Mouse (Mus musculus) megakaryocyte-erythroid progenitor cell, adult 5-6 weeks (primary cell): ENCODE data around the gene Trp53. TPM values are rescaled to one million over a fixed set of nuclear protein-coding genes. Genes with fewer than 3 reads are reported as not detected.
"Not testable (repeated sequence)": the region's sequence is repeated elsewhere in the genome, so short reads cannot be mapped to it uniquely, and the experiment has no call there.

Source experiments
- ATAC-seq: replicated peaks from 2 replicates; pipeline ENCODE4 v1.8.0; 2016; ENCODE audit warnings: mild to moderate bottlenecking, inconsistent platforms; ENCODE audit not compliant: severe bottlenecking, poor library complexity, low FRiP score, low TSS enrichment
- total RNA-seq, 2 experiments: library from RNA; stranded (forward) in 1 of 2; stranded (reverse) in 1 of 2; fragments of 200-1000, 215-1000 nt in 1 of 2; fragments of >200 nt in 1 of 2; fragmentation: Nextera tagmentation in 1 of 2; gene quantifications; 2 replicates each; pipeline ENCODE4 v1.2.3; 2014 to 2017

Trp53 gene
- total RNA-seq, 2 experiments from 2014 or later, result 109 to 348 TPM

- ATAC-seq, result no peak
Measured at GRCm38 (mm10) chr11:69617805-69618204, 37.6 kb downstream of the Trp53 start, which contains the start of gene Shbg. Gene Shbg, minus strand, starts transcription at chr11:69617905.

DNA sequence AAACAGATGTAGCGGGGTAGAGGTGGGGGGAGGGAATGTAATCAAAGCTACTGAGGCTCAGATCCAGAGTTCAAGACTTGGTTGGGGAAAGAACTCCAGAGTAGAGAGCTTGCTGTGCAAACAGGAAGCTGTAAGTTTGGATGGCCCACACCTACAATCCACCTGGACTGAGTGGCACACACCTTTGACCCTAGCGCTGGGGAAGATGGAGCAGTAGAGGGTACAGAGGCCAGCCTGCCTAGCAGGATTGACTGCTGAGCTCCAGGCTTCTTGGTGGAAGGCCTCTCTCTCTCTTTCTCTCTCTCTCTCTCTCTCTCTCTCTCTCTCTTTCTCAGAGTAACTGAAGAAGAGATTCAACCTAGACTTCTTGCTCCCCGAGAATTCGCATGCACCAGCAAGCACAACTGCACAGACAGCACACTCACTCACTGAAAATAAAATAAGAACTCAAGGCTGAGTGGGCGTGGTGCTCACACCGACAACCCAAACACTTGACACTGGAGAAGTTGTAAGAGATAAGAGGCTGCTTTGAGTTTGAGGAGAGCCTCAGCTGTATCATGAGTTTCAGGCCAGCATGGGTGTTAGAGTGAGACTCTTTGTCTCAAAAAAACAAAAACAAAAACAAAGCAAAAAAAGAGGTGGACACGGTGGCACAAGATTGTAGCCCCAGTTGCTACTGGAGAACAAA lies 40.4 kb downstream of the Trp53 start:
- peak; percentile 76 for ATAC-seq

- no peak for ATAC-seq
Measured at GRCm38 (mm10) chr11:69621571-69622268, 41.6 kb downstream of the Trp53 start, which contains the start of gene Sat2. Gene Sat2, plus strand, starts transcription at chr11:69622024.

DNA sequence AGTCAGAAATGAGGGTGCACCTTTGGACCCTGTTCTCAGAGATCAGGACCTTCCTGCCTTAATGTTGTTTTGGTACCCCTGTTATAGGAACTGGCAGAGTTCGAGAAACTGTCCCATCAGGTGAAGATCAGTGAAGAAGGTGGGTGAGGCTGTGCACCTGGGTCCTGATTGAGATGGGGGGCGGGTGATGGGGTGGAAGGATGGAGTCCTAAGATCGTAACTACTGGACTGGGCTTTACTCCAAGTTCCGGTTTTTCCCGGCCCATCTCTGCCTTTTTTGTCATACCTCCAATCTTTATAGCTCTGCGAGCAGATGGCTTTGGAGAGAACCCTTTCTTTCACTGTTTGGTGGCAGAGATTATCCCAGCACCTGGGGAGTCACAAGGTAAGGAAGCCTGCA lies 42.2 kb downstream of the Trp53 start:
- ATAC-seq, result no peak

DNA sequence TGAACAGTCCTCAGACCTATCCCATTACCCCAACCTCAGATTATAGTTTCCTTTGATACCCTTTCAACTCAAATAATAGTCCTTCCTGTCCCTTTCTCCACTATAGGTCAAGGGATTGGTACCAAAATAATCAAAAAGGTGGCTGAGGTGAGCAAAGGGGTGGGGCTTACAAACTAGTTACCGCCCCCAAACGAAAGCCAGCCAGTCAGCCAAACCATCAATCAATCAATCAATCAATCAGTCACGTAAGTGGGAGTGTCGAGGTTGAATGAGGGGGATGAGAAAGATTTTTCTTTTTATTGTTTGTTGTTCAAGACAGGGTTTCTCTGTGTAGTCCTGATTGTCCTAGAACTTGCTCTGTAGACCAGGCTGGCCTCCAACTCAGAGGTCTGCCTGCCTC lies 42.8 kb downstream of the Trp53 start:
- no peak for ATAC-seq

- ATAC-seq, result not testable (repeated sequence)
Measured at GRCm38 (mm10) chr11:69624339-69624738, 44.2 kb downstream of the Trp53 start.

DNA sequence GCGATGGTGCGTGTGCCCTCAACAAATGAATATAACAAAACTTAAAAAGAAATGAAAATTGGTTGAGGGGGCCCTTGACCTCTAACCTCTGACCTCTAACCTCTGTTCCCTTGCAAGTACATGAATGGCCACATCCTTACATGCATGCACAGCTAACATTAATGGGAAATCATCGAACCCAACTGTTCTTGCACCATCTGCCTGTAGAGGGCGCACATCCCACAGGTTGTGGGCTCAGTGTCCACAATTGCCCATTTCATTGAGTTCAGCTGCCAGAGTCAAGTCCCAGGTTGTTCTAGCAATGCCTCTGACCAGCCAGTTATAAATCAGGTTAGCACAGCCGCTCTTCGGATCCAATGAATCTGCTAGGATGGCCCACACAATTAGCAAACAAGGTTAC lies 48.1 kb downstream of the Trp53 start:
- ATAC-seq, result peak; percentile 51

DNA sequence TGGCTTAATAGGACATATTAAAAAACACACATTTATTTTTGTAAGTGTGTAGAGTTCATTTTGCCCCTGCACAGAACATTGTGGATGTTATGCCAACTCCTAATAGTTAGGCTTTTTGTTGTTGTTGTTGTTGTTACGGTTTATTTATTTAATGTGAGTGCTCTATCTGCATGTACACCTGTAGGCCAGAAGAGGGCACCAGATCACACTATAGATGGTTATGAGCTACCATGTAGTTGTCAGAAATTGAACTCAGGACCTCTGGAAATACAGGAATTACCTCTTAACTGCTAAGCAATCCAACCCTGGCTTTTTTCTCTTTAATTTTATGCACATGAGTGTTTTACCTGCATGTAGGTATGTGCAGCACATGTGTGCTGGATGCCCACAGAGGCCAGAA lies 49.6 kb downstream of the Trp53 start:
- ATAC-seq, result no peak

- ATAC-seq, result peak; percentile 97
Measured at GRCm38 (mm10) chr11:69632284-69633089, 52.3 kb downstream of the Trp53 start, which contains the start of gene Fxr2. Gene Fxr2, plus strand, starts transcription at chr11:69632990.

- ATAC-seq, result peak; percentile 16; the same call in 1 of the 2 replicates
Measured at GRCm38 (mm10) chr11:69633128-69633866, 53.1 kb downstream of the Trp53 start.

GRCm38 (mm10) chr11:69635471-69635870 lies 55.3 kb downstream of the Trp53 start:
- no peak for ATAC-seq

Other genes with a start within 250 kb of the Trp53 start
- gene Rnf227, start 239.9 kb upstream of the Trp53 start, total RNA-seq (2014; fragmentation: Nextera tagmentation), result 1.9 and 2.8 TPM in 2 replicates
- gene Rnf227, start 239.9 kb upstream of the Trp53 start, total RNA-seq (2017), result 3.3 and 5.6 TPM in 2 replicates
- gene Chd3, start 211.0 kb upstream of the Trp53 start, total RNA-seq (2014; fragmentation: Nextera tagmentation), result 45.7 and 57.3 TPM in 2 replicates
- gene Chd3, start 211.0 kb upstream of the Trp53 start, total RNA-seq (2017), result 21.0 and 49.2 TPM in 2 replicates
- 161 and 169 TPM in 2 replicates for gene Naa38, start 184.9 kb upstream of the Trp53 start, total RNA-seq (2014; fragmentation: Nextera tagmentation)
- gene Naa38, start 184.9 kb upstream of the Trp53 start, total RNA-seq (2017), result 156 and 170 TPM in 2 replicates
- gene Cyb5d1, start 184.7 kb upstream of the Trp53 start, total RNA-seq (2014; fragmentation: Nextera tagmentation), result 16.2 and 20.9 TPM in 2 replicates
- 36.7 and 41.7 TPM in 2 replicates for gene Cyb5d1, start 184.7 kb upstream of the Trp53 start, total RNA-seq (2017)
- gene Tmem88, start 182.1 kb upstream of the Trp53 start, total RNA-seq (2014; fragmentation: Nextera tagmentation), result 0.37 TPM in 1 of 2 replicates, not detected in the other
- not detected in 2 replicates for gene Tmem88, start 182.1 kb upstream of the Trp53 start, total RNA-seq (2017)
- gene Kdm6b, start 166.7 kb upstream of the Trp53 start, total RNA-seq (2014; fragmentation: Nextera tagmentation), result 19.3 and 22.1 TPM in 2 replicates
- gene Kdm6b, start 166.7 kb upstream of the Trp53 start, total RNA-seq (2017), result 1.6 and 2.7 TPM in 2 replicates
- gene Dnah2, start 31.2 kb upstream of the Trp53 start, total RNA-seq (2014; fragmentation: Nextera tagmentation), result not detected in 2 replicates
- gene Dnah2, start 31.2 kb upstream of the Trp53 start, total RNA-seq (2017), result not detected in 2 replicates
- 1.3 and 3.0 TPM in 2 replicates for gene Efnb3, start 20.2 kb upstream of the Trp53 start, total RNA-seq (2014; fragmentation: Nextera tagmentation)
- 0.50 and 0.52 TPM in 2 replicates for gene Efnb3, start 20.2 kb upstream of the Trp53 start, total RNA-seq (2017)
- gene Wrap53, start 104 bp upstream of the Trp53 start, total RNA-seq (2014; fragmentation: Nextera tagmentation), result 36.5 and 51.0 TPM in 2 replicates
- 9.6 and 14.5 TPM in 2 replicates for gene Wrap53, start 104 bp upstream of the Trp53 start, total RNA-seq (2017)
- 291 and 408 TPM in 2 replicates for gene Atp1b2, start 25.6 kb downstream of the Trp53 start, total RNA-seq (2014; fragmentation: Nextera tagmentation)
- 32.8 and 68.9 TPM in 2 replicates for gene Atp1b2, start 25.6 kb downstream of the Trp53 start, total RNA-seq (2017)
- gene Shbg, start 37.5 kb downstream of the Trp53 start, total RNA-seq (2014; fragmentation: Nextera tagmentation), result not detected in 2 replicates
- not detected in 2 replicates for gene Shbg, start 37.5 kb downstream of the Trp53 start, total RNA-seq (2017)
- gene Sat2, start 41.7 kb downstream of the Trp53 start, total RNA-seq (2014; fragmentation: Nextera tagmentation), result not detected in 2 replicates
- not detected in 2 replicates for gene Sat2, start 41.7 kb downstream of the Trp53 start, total RNA-seq (2017)
- gene Fxr2, start 52.6 kb downstream of the Trp53 start, total RNA-seq (2014; fragmentation: Nextera tagmentation), result 67.4 and 83.1 TPM in 2 replicates
- 36.4 and 45.6 TPM in 2 replicates for gene Fxr2, start 52.6 kb downstream of the Trp53 start, total RNA-seq (2017)
- 0.45 TPM in 1 of 2 replicates, not detected in the other for gene Sox15, start 75.0 kb downstream of the Trp53 start, total RNA-seq (2014; fragmentation: Nextera tagmentation)
- not detected in 2 replicates for gene Sox15, start 75.0 kb downstream of the Trp53 start, total RNA-seq (2017)
- gene Mpdu1, start 82.3 kb downstream of the Trp53 start, total RNA-seq (2014; fragmentation: Nextera tagmentation), result 47.6 and 58.3 TPM in 2 replicates
- 40.6 and 41.1 TPM in 2 replicates for gene Mpdu1, start 82.3 kb downstream of the Trp53 start, total RNA-seq (2017)
- gene Cd68, start 85.8 kb downstream of the Trp53 start, total RNA-seq (2014; fragmentation: Nextera tagmentation), result 5.1 and 6.3 TPM in 2 replicates
- 3.4 and 6.5 TPM in 2 replicates for gene Cd68, start 85.8 kb downstream of the Trp53 start, total RNA-seq (2017)
- 918 and 983 TPM in 2 replicates for gene Eif4a1, start 92.1 kb downstream of the Trp53 start, total RNA-seq (2014; fragmentation: Nextera tagmentation)
- 973 and 1,155 TPM in 2 replicates for gene Eif4a1, start 92.1 kb downstream of the Trp53 start, total RNA-seq (2017)
- 96.1 and 117 TPM in 2 replicates for gene Senp3, start 101.7 kb downstream of the Trp53 start, total RNA-seq (2014; fragmentation: Nextera tagmentation)
- gene Senp3, start 101.7 kb downstream of the Trp53 start, total RNA-seq (2017), result 98.4 and 120 TPM in 2 replicates
- 5.0 and 6.5 TPM in 2 replicates for gene Tnfsf13, start 105.4 kb downstream of the Trp53 start, total RNA-seq (2014; fragmentation: Nextera tagmentation)
- gene Tnfsf13, start 105.4 kb downstream of the Trp53 start, total RNA-seq (2017), result 11.7 and 23.0 TPM in 2 replicates
- gene Tnfsf12, start 115.5 kb downstream of the Trp53 start, total RNA-seq (2014; fragmentation: Nextera tagmentation), result 4.7 TPM in 1 of 2 replicates, not detected in the other
- 0.47 TPM in 1 of 2 replicates, not detected in the other for gene Tnfsf12, start 115.5 kb downstream of the Trp53 start, total RNA-seq (2017)
- 0.20 TPM in 1 of 2 replicates, not detected in the other for gene Tnfsfm13, start 115.7 kb downstream of the Trp53 start, total RNA-seq (2014; fragmentation: Nextera tagmentation)
- gene Tnfsfm13, start 115.7 kb downstream of the Trp53 start, total RNA-seq (2017), result 0.80 and 1.4 TPM in 2 replicates
- gene Polr2a, start 178.3 kb downstream of the Trp53 start, total RNA-seq (2014; fragmentation: Nextera tagmentation), result 106 TPM in 2 replicates
- 11.9 and 26.6 TPM in 2 replicates for gene Polr2a, start 178.3 kb downstream of the Trp53 start, total RNA-seq (2017)
- gene Slc35g3, start 181.6 kb downstream of the Trp53 start, total RNA-seq (2014; fragmentation: Nextera tagmentation), result not detected in 2 replicates
- gene Slc35g3, start 181.6 kb downstream of the Trp53 start, total RNA-seq (2017), result not detected in 2 replicates
- gene Zbtb4, start 185.6 kb downstream of the Trp53 start, total RNA-seq (2014; fragmentation: Nextera tagmentation), result 2.8 and 4.0 TPM in 2 replicates
- 1.1 and 2.1 TPM in 2 replicates for gene Zbtb4, start 185.6 kb downstream of the Trp53 start, total RNA-seq (2017)
- gene Chrnb1, start 215.6 kb downstream of the Trp53 start, total RNA-seq (2014; fragmentation: Nextera tagmentation), result 2.3 TPM in 1 of 2 replicates, not detected in the other
- gene Chrnb1, start 215.6 kb downstream of the Trp53 start, total RNA-seq (2017), result 0.28 and 1.9 TPM in 2 replicates
- 0.57 and 0.63 TPM in 2 replicates for gene Fgf11, start 221.5 kb downstream of the Trp53 start, total RNA-seq (2014; fragmentation: Nextera tagmentation)
- 2.3 TPM in 1 of 2 replicates, not detected in the other for gene Fgf11, start 221.5 kb downstream of the Trp53 start, total RNA-seq (2017)
- gene Tmem102, start 225.3 kb downstream of the Trp53 start, total RNA-seq (2014; fragmentation: Nextera tagmentation), result not detected in 2 replicates
- gene Tmem102, start 225.3 kb downstream of the Trp53 start, total RNA-seq (2017), result not detected in 2 replicates
- not detected in 2 replicates for gene Gm39566, start 234.9 kb downstream of the Trp53 start, total RNA-seq (2014; fragmentation: Nextera tagmentation)
- gene Gm39566, start 234.9 kb downstream of the Trp53 start, total RNA-seq (2017), result not detected in 2 replicates
- gene Spem2, start 238.1 kb downstream of the Trp53 start, total RNA-seq (2014; fragmentation: Nextera tagmentation), result not detected in 2 replicates
- not detected in 2 replicates for gene Spem2, start 238.1 kb downstream of the Trp53 start, total RNA-seq (2017)
- not detected in 2 replicates for gene Spem1, start 241.8 kb downstream of the Trp53 start, total RNA-seq (2014; fragmentation: Nextera tagmentation)
- not detected in 2 replicates for gene Spem1, start 241.8 kb downstream of the Trp53 start, total RNA-seq (2017)